Mouse (Mus musculus) lung, postnatal 0 days (tissue): ENCODE measurements around the gene Prkar2b.

Source experiments
- CTCF ChIP-seq: IDR thresholded peaks from 2 replicates; pipeline ENCODE4 v1.5.1; 2016; ENCODE audit warnings: antibody characterized with exemption, mild to moderate bottlenecking
- EP300 ChIP-seq: IDR thresholded peaks from 2 replicates; pipeline ENCODE4 v1.6.1; 2016; ENCODE audit warnings: antibody characterized with exemption, mild to moderate bottlenecking, control low read depth

- TF ChIP-seq EP300 (no peak), CTCF (no peak)
Observed at GRCm38 (mm10) chr12:32060247-32061089, 628 bp downstream of the Prkar2b start.
